Mouse (Mus musculus): Measurements from ENCODE around the gene Nr2f6. TPM values are rescaled to one million over a fixed set of nuclear protein-coding genes. Genes with fewer than 3 reads are reported as not detected.
A peak's percentile ranks its signal among the peaks of the same experiment; 100 is the strongest.

Nr2f6 gene
- polyA plus RNA-seq, 1 experiment from 2014 or later: 72.4 TPM

- peaks cover 43% of the 10 kb centered on the region for H3K36me3 ChIP-seq
- H3K4me2 ChIP-seq: peak overlapping the region; percentile 75
- H3K27ac ChIP-seq: no peak overlapping the region
- peak overlapping the region; percentile 33 for H3K4me3 ChIP-seq (replicated peaks)
- no peak for ATAC-seq (ENCODE audit: insufficient number of reproducible peaks, insufficient read depth, low FRiP score, low TSS enrichment, low read depth)
- H3K27me3 ChIP-seq: peaks cover 11% of the 10 kb centered on the region; the same call in 1 of the 2 replicates
- H3K9me3 ChIP-seq: no peaks in the 10 kb centered on the region
- WGBS: 5% methylated on average over 74 of the region's 74 CpGs
- peaks cover 42% of the 10 kb centered on the region for H3K4me1 ChIP-seq (replicated peaks)
- peak overlapping the region; percentile 59 for H3K9ac ChIP-seq (replicated peaks)
These were observed 6.0 kb downstream of the Nr2f6 start for GRCm38 (mm10) chr8:71375581-71376422.

DNA sequence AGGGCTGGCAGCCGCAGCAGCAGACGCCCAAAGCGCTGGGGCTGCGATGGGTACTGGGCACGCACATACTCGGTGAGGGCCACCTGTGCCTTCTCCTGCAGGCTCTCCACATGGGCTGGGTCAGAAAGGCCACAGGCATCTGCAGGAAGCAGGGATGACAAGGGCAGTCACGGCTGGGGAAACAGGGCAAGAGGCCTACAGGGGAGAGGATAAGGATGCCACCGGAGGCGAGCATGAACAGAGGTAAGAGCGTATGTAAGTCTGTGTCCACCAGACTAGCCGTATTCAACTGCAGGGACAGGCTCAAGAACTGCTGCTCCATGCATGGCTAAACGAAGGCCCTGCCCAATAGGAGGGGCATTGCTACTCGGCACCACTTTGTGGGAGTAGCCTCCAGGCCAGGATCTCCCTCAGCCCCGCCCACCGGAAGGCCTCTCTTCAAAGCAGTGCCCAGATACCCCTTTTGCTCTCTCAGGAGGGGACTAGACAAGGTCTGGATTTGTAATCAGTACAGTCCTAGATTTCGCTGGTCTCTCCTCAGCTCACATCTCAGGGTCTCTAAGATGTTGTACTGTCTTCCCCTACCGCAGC, 7.0 kb downstream of the Nr2f6 start:
- Histone ChIP-seq H3K9me3 (no peaks in the 10 kb centered on the region), H3K27me3 (peaks cover 11% of the 10 kb centered on the region; the same call in 1 of the 2 replicates), H3K9ac (replicated peaks) (no peak overlapping the region), H3K4me1 (replicated peaks) (peaks cover 36% of the 10 kb centered on the region), H3K4me2 (no peak overlapping the region), H3K4me3 (replicated peaks) (no peak overlapping the region), H3K27ac (no peak overlapping the region), H3K36me3 (peaks cover 46% of the 10 kb centered on the region)
- no peak for ATAC-seq (ENCODE audit: insufficient number of reproducible peaks, insufficient read depth, low FRiP score, low TSS enrichment, low read depth)
- 77% methylated on average over 17 of the region's 17 CpGs for WGBS

GRCm38 (mm10) chr8:71373000-71373399, 8.8 kb downstream of the Nr2f6 start:
- peaks cover 29% of the 10 kb centered on the region for H3K4me1 ChIP-seq (replicated peaks)
- H3K4me2 ChIP-seq: no peak overlapping the region
- H3K36me3 ChIP-seq: peaks cover 52% of the 10 kb centered on the region
- peaks cover 11% of the 10 kb centered on the region; the same call in 1 of the 2 replicates for H3K27me3 ChIP-seq
- no peak overlapping the region for H3K4me3 ChIP-seq (replicated peaks)
- WGBS: 84% methylated on average over 3 of the region's 3 CpGs
- no peak overlapping the region for H3K27ac ChIP-seq
- no peaks in the 10 kb centered on the region for H3K9me3 ChIP-seq
- no peak overlapping the region for H3K9ac ChIP-seq (replicated peaks)
- no peak for ATAC-seq (ENCODE audit: insufficient number of reproducible peaks, insufficient read depth, low FRiP score, low TSS enrichment, low read depth)

- Histone ChIP-seq H3K9ac (replicated peaks) (no peak overlapping the region), H3K27ac (no peak overlapping the region), H3K4me1 (replicated peaks) (peaks cover 34% of the 10 kb centered on the region), H3K9me3 (no peaks in the 10 kb centered on the region), H3K4me2 (no peak overlapping the region), H3K27me3 (peaks cover 6% of the 10 kb centered on the region; the same call in 1 of the 2 replicates), H3K4me3 (replicated peaks) (0 out of 2 replicates have a peak overlapping the region, but pooled peaks have one; percentile 6), H3K36me3 (peaks cover 47% of the 10 kb centered on the region)
- no peak for ATAC-seq (ENCODE audit: insufficient number of reproducible peaks, insufficient read depth, low FRiP score, low TSS enrichment, low read depth)
- WGBS: 90% methylated on average over 12 of the region's 12 CpGs
These were observed 9.3 kb downstream of the Nr2f6 start for GRCm38 (mm10) chr8:71372427-71372826.

- 1% methylated on average over 68 of the region's 68 CpGs for WGBS
- peak within 1 kb of the TSS; percentile 56; the same call in 1 of the 2 replicates for H3K9ac ChIP-seq (replicated peaks)
- no peaks in the 10 kb centered on the region; the same call in 1 of the 2 replicates for H3K27me3 ChIP-seq
- H3K4me3 ChIP-seq (replicated peaks): peak within 1 kb of the TSS; percentile 74
- no peaks in the 10 kb centered on the region for H3K9me3 ChIP-seq
- H3K4me1 ChIP-seq (replicated peaks): peaks cover 26% of the 10 kb centered on the region
- H3K27ac ChIP-seq: peak within 1 kb of the TSS; percentile 59
- peak within 1 kb of the TSS; percentile 53 for H3K4me2 ChIP-seq
- H3K36me3 ChIP-seq: peaks cover 43% of the 10 kb centered on the region
- ATAC-seq (ENCODE audit: insufficient number of reproducible peaks, insufficient read depth, low FRiP score, low TSS enrichment, low read depth): peak; percentile 83
These were observed 10.4 kb downstream of the Nr2f6 start, which contains the start of gene Ocel1 for GRCm38 (mm10) chr8:71371236-71371848. Gene Ocel1, plus strand, starts transcription at chr8:71371298.

DNA sequence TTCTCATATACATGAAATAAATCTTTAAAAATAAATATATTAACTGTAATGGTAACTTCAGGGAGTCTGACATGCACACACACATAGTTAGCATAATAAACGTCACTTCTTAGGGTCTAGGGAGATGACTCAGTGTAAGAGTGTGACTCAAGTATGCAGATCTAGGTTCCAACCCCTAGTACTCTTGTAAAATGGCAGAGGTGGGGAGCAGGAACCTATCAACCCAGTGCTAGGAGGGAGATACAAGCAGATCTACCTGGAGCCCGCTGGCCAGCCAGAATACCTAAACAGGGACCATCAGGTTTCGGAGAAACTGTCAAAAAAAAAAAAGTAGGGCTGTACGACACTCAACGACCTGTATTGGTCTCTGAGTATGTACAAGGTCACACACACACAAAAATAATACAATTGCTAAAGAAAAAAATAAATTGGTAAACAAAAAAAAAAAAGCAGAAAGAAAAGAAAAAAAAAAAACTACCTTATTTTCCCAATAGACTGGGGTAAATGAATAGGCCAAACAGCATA, 11.0 kb downstream of the Nr2f6 start:
- Histone ChIP-seq H3K9ac (replicated peaks) (no peak overlapping the region), H3K4me2 (peak overlapping the region; percentile 53), H3K4me3 (replicated peaks) (peak overlapping the region; percentile 74), H3K27ac (no peak overlapping the region), H3K9me3 (no peaks in the 10 kb centered on the region), H3K27me3 (no peaks in the 10 kb centered on the region), H3K4me1 (replicated peaks) (peaks cover 24% of the 10 kb centered on the region), H3K36me3 (peaks cover 43% of the 10 kb centered on the region)
- WGBS: 28% methylated on average over 5 of the region's 5 CpGs
- no peak for ATAC-seq (ENCODE audit: insufficient number of reproducible peaks, insufficient read depth, low FRiP score, low TSS enrichment, low read depth)

- ATAC-seq (ENCODE audit: insufficient number of reproducible peaks, insufficient read depth, low FRiP score, low TSS enrichment, low read depth): no peak
- H3K4me2 ChIP-seq: no peak overlapping the region
- H3K9ac ChIP-seq (replicated peaks): no peak overlapping the region
- H3K4me1 ChIP-seq (replicated peaks): peaks cover 19% of the 10 kb centered on the region
- 95% methylated on average over 10 of the region's 10 CpGs for WGBS
- H3K9me3 ChIP-seq: no peaks in the 10 kb centered on the region
- H3K27ac ChIP-seq: no peak overlapping the region
- H3K36me3 ChIP-seq: peaks cover 33% of the 10 kb centered on the region
- no peaks in the 10 kb centered on the region for H3K27me3 ChIP-seq
- 0 out of 2 replicates have a peak overlapping the region, but pooled peaks have one; percentile 2 for H3K4me3 ChIP-seq (replicated peaks)
These were observed 12.6 kb downstream of the Nr2f6 start for GRCm38 (mm10) chr8:71369040-71369718.

DNA sequence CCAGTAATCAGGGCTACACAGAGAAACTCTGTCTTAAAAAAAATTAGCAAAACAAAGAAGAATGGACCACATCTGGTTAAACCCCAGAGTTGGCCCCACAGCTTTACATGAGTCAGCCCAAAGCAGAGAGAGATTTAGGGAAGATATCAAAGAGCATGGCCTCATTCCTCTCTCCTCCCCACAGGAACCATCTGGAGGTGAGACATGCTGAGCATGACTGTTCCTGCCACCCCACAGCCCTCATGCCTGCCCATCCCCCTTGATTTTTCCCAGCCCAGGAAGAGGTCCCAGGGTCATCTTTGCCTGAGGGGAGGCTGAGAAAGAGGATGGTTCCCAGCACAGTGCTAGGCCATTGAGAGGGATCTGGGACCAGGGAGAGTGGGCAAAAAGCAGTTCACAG, 13.4 kb downstream of the Nr2f6 start:
- Histone ChIP-seq H3K4me3 (replicated peaks) (no peak overlapping the region), H3K9me3 (no peaks in the 10 kb centered on the region), H3K36me3 (peaks cover 25% of the 10 kb centered on the region), H3K4me2 (peak overlapping the region; percentile 86; the same call in 1 of the 2 replicates), H3K27ac (no peak overlapping the region), H3K27me3 (no peaks in the 10 kb centered on the region), H3K9ac (replicated peaks) (no peak overlapping the region), H3K4me1 (replicated peaks) (peaks cover 19% of the 10 kb centered on the region)
- ATAC-seq (ENCODE audit: insufficient number of reproducible peaks, insufficient read depth, low FRiP score, low TSS enrichment, low read depth): no peak

DNA sequence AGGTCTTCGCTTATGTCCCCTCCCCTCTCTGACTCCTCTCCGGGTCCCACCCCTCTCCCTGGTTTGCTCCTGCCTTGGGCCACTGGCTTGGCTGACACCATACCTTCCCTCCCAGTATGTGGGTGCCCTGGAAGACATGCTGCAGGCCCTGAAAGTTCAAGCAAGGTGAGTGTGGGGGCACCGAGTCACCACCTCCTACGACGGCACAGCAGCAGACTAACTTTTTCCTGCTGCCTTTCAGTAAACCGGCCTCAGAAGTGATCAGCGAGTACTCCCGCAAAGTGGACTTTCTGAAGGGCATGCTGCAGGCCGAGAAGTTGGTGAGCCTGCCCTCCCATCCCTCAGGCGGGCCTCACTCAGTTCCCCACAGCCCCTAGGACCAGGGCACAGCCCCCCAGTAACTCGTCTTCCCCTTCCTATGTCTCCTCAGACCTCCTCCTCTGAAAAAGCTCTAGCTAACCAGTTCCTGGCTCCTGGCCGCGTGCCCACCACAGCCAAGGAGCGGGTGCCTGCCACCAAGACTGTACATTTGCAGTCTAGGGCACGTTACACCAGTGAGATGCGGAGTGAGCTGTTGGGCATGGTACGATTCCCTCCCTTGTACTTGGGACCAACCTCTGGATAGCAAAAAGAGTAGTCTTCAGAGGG, 14.1 kb downstream of the Nr2f6 start:
- peak overlapping the region; percentile 89 for H3K27ac ChIP-seq

More for the DNA sequence above, 14.1 kb downstream of the Nr2f6 start:
- Histone ChIP-seq H3K4me3 (replicated peaks) (peak overlapping the region; percentile 61), H3K9ac (replicated peaks) (peak overlapping the region; percentile 64), H3K9me3 (no peaks in the 10 kb centered on the region), H3K27me3 (no peaks in the 10 kb centered on the region), H3K36me3 (peaks cover 19% of the 10 kb centered on the region), H3K4me1 (replicated peaks) (peaks cover 19% of the 10 kb centered on the region), H3K4me2 (peak overlapping the region; percentile 86)
- WGBS: 54% methylated on average over 17 of the region's 17 CpGs
- ATAC-seq (ENCODE audit: insufficient number of reproducible peaks, insufficient read depth, low FRiP score, low TSS enrichment, low read depth): peak; percentile 77; the same call in 1 of the 2 replicates
